In genomic region chr1:154791544-154792174, GRCm38 (mm10) we compare ENCODE assay signal across 8 mouse cellular contexts.
DNase-seq lines count a peak whose midpoint lies in the region; ATAC-seq lines count a peak whose summit lies in the region.

No protein-coding gene starts in this region.

- peak overlapping the region; percentile 3; the same call in 1 of the 2 replicates for H3K27ac ChIP-seq in liver, embryonic 12.5 days

- ATAC-seq in liver, embryonic 12.5 days: no peak
- peak; percentile 25 for ATAC-seq in megakaryocyte, adult 5-6 weeks (ENCODE audit: poor library complexity, severe bottlenecking)

- 0 out of 2 replicates have a peak, but pooled peaks cover 5% of the 10 kb centered on the region for H3K4me1 ChIP-seq in liver, embryonic 12.5 days

- no peak overlapping the region for H3K9ac ChIP-seq in liver, embryonic 12.5 days

- no peak overlapping the region for H3K4me2 ChIP-seq in liver, embryonic 12.5 days

- 46% methylated on average over 13 of the region's 13 CpGs for WGBS in liver, embryonic 12.5 days (ENCODE audit: insufficient replicate concordance)

- no peak for DNase-seq in liver
- peak; percentile 67 for DNase-seq in cerebellum, adult 8-10 months
- peak; percentile 29 to 46 for DNase-seq in kidney, postnatal 25 days
- DNase-seq in adrenal gland, adult (ENCODE audit: inconsistent age in 2 of 2, low spot score in 1 of 2): no peak
- DNase-seq in retina, postnatal 1 day: no peak
- no peak for DNase-seq in thymus, postnatal 10 days (ENCODE audit: low spot score in 2 of 2)

- no peak overlapping the region for H3K4me3 ChIP-seq in liver, embryonic 12.5 days

- no peaks in the 10 kb centered on the region for H3K27me3 ChIP-seq in liver, embryonic 12.5 days (replicated peaks)

- H3K9me3 ChIP-seq in liver, embryonic 12.5 days (replicated peaks): no peaks in the 10 kb centered on the region

- H3K36me3 ChIP-seq in liver, embryonic 12.5 days: no peaks in the 10 kb centered on the region

Comparison
In these comparisons a context has a peak if more than half of its experiments do, and no peak if none do; other contexts are left out.
1. DNase-seq: peak in cerebellum, adult 8-10 months (single experiment) and kidney, postnatal 25 days (2 of 2); none in liver (single experiment), adrenal gland, adult (0 of 2), retina, postnatal 1 day (single experiment) and thymus, postnatal 10 days (0 of 2).